Mouse (Mus musculus): Measurements from ENCODE around the gene Sfpq.

The Sfpq gene

DNA sequence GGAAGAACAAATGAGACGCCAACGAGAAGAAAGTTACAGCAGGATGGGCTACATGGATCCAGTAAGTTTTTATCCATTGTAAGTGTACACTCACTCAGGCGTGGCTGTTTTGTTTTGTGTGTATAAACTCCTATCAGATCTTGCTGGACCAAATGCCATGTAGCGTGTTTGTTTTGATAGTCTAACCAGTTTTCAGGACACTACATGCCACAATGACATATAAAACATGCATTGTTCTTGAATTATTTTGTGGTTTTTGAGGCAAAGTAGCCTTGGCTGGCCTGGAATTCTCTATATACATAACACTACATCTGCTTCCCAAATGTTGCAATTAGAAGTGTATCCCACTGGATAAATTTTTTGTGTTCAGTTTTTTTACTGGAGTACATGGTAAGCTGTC lies 5.7 kb downstream of the Sfpq start:
- DNase-seq (ENCODE audit: extremely low spot score, low read depth, low spot score): no peak

DNA sequence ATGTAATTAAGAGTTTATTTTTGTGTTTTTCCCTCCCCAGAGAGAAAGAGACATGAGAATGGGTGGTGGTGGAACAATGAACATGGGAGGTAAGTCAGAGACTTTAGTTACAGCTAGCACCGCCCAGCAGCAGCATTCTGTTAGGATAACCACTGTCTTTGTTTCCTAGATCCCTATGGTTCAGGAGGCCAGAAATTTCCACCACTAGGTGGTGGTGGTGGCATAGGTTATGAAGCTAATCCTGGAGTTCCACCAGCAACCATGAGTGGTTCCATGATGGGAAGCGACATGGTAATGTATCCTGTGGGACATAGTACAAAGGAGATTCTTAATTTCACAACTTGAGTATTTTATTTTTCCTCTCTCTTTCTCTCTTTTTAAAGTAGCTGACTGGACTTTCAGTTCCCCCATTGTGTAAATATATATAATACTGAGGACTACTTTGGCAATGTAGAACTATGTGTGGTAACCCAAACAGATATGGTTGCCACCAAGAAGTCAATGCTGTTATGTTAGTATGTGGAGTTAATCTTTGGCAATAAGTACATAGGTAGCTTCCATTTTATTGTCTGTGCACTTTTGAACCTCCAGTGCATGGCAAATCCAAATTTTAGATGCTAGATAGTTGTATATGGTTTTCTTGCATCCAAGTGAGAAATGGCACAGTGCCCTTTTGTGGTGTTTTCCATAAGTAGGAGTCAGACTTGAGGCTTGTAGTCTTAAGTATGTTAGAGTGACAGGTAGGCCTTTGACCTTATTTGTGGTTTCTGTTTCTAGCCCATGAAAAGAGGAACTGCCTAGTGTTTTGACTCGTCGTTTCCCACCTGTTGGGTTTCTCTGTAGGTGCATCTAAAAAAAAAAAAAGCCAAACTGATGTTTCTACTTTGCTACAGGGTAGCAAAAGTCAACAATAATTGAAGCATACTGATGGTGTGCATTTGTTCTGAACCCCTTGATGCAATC lies 6.4 kb downstream of the Sfpq start:
- DNase-seq (ENCODE audit: extremely low spot score, low read depth, low spot score): no peak

GRCm38 (mm10) chr4:127037158-127037557 lies 16.0 kb downstream of the Sfpq start:
- DNase-seq (ENCODE audit: extremely low spot score, low read depth, low spot score): no peak

- no peak for DNase-seq (ENCODE audit: extremely low spot score, low read depth, low spot score)
Observed at GRCm38 (mm10) chr4:127037908-127038827, 17.0 kb downstream of the Sfpq start.

GRCm38 (mm10) chr4:127038828-127039349 lies 17.8 kb downstream of the Sfpq start:
- no peak for DNase-seq (ENCODE audit: extremely low spot score, low read depth, low spot score)

- DNase-seq (ENCODE audit: extremely low spot score, low read depth, low spot score): no peak
Observed at GRCm38 (mm10) chr4:127039871-127040483, 18.9 kb downstream of the Sfpq start.

- DNase-seq (ENCODE audit: extremely low spot score, low read depth, low spot score): no peak
Observed at GRCm38 (mm10) chr4:127043540-127043939, 22.4 kb downstream of the Sfpq start.

DNA sequence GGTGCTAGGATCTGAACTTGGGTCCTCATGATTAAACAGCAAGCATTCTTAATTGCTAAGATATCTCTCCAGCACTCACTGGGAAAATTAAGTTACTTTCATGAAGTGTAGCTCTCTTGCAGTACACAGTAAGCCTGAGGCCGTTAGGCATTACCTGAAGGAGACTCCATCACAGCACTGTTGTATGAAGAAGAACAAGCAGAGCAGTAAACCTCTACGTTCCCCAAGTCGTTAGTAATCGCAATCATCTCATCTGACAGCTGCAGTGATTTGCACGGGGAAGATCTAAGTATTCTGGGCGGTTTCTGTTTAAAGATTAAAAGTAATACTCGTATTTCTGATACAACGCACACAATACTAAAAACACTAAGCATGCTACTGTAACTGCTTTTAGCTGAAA lies 30.0 kb downstream of the Sfpq start:
- no peak for DNase-seq (ENCODE audit: extremely low spot score, low read depth, low spot score)

GRCm38 (mm10) chr4:127053071-127053470 lies 31.9 kb downstream of the Sfpq start:
- no peak for DNase-seq (ENCODE audit: extremely low spot score, low read depth, low spot score)

DNA sequence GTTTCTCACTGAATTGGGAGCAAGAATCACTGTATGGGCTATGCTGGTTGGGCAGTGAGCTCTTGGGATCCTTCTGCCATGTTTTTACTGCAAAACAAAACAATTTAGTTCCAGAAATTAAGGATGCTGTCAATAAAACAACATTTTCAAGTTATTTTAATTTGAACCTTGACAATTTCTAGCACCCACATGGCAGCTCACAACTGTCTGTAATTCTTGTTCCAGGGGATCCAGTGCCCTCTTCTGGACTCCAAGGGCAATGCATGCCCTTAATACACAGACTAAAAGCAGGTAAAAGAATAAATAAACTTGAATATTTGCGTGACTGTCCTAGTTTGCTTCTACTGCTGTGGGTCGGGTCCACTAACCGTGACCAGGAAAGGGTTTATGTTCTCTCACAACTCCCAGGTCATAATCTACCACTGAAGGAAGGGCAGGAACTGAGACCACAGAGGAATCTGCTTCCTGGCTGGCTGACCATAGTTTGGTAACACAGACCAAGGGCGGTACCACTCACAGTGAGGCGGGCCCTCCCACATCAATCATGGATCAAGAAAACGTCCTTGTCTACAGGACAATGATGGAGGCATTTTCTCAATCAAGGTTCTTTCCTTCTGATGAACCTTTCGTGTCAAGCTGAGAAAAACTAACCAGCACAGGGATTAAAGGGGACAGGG lies 33.5 kb downstream of the Sfpq start:
- DNase-seq (ENCODE audit: extremely low spot score, low read depth, low spot score): no peak

- no peak for DNase-seq (ENCODE audit: extremely low spot score, low read depth, low spot score)
Observed at GRCm38 (mm10) chr4:127060585-127061290, 39.6 kb downstream of the Sfpq start, which contains the start of gene Zmym1. Gene Zmym1 (minus strand): TSS chr4:127061152.

DNA sequence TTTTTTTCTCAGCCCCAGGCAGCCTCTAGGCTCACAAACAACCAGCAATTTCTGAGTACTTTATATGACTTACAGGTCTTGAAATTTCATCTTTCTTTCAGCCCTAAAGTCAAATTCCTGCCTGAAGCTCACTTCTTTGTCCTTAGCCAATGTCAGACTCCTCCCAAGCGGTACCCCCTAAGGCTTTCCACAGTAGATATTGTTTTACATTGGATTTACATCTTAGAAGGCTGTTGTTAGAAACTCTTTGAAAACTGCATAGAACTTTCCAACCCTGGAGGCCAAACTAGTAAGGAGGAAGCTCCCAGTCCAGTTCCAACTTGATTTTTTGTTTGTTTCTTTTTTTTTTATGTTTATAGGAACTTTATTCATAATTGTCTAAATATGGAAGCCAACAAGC lies 42.9 kb downstream of the Sfpq start:
- DNase-seq (ENCODE audit: extremely low spot score, low read depth, low spot score): no peak

GRCm38 (mm10) chr4:127074915-127075314 lies 53.8 kb downstream of the Sfpq start:
- no peak for DNase-seq (ENCODE audit: extremely low spot score, low read depth, low spot score)

- peak; percentile 87 for DNase-seq (ENCODE audit: extremely low spot score, low read depth, low spot score)
Observed at GRCm38 (mm10) chr4:127076875-127077548, 55.9 kb downstream of the Sfpq start, which contains the start of gene Zmym6. Gene Zmym6 (plus strand): TSS chr4:127077383.

GRCm38 (mm10) chr4:127080806-127081205 lies 59.7 kb downstream of the Sfpq start:
- no peak for DNase-seq (ENCODE audit: extremely low spot score, low read depth, low spot score)

GRCm38 (mm10) chr4:127083131-127083530 lies 62.0 kb downstream of the Sfpq start:
- DNase-seq (ENCODE audit: extremely low spot score, low read depth, low spot score): no peak

DNA sequence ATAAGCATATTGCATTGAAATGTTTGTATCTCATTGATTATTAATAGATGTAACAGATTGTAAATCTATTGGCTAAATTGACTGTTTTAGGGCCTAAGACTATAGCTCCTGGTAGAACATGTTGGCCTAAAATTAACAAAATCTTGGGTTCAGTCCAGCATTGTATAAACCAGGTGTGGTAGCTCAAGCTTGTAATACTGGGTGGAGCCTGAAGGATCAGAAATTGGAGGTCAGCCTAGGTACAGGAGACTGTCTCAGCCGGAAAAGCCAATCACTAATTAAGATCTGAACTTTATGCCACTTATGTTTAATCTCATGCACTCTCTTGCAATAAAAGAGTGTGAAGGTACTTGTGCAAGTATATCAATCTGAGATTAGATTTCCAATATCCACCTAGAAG lies 64.6 kb downstream of the Sfpq start:
- DNase-seq (ENCODE audit: extremely low spot score, low read depth, low spot score): no peak
